Mouse (Mus musculus) lung, postnatal 25 days (tissue): ENCODE results near the gene Marcksl1.

ENCODE experiments used
- DNase-seq: peaks from one replicate; pipeline ENCODE4 v3.0.0; 2022; ENCODE audit warnings: low spot score

Marcksl1 gene

DNA sequence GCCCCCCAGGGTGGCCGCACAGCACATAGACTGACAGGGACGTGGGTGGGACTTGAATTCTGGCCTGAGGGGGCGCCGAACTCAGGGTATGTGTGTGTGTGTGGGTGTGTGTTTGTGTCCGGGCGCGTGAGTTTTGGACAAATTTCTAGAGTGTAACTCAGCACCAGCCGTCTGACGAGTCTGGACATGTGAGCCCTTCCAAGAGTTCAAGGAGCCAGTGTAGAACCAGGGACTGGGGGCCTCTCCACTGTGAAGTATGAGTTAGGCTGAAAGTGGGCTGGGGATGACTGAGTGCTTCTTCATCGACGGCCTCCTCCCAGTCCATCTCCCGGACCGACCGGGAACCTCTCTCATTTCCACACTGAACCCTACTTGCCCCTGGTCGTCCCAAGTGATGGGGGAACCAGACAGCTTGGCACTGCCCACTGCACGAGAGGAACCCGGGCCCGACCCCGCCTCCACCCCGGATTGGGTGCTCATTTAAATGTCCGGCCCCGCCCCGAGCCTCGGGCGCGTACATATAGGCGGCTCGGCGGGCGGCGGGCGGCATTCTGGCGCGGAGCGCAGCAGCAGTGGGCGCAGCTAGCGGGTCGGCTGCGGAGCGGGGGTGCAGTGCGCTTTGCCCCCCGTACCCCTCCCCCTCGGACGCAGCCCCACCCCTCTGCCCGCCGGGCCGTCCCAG is at the start of gene Marcksl1:
Gene Marcksl1, plus strand, starts transcription at position 496 of the 682 bp plus-strand sequence.
- DNase-seq: peak; percentile 88

DNA sequence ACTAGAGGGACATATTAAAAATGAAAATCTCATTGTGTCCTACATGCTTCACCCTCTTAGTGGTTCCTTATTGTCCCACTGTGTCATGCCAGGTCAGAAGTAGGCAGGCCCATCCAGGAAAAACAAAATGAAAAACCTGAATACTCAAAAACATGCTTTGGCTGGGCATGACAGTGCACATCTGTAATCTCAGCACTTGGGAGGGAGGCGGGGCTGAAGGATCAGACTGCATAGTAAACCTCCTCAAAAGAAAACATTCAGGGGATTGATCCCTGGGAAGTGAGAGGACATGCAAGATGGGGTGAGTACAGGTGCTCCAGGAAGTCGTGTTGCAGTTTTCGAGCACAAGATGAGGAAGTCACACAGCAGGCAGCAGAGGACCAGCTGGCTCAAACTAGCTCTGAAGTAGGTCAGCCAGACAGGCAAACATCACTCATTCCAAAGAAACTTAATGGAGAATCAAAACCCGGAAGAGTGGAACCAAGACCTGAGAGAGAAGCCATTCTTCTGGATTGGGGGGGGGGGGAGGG is 49.0 kb upstream of the Marcksl1 start:
- no peak for DNase-seq

DNA sequence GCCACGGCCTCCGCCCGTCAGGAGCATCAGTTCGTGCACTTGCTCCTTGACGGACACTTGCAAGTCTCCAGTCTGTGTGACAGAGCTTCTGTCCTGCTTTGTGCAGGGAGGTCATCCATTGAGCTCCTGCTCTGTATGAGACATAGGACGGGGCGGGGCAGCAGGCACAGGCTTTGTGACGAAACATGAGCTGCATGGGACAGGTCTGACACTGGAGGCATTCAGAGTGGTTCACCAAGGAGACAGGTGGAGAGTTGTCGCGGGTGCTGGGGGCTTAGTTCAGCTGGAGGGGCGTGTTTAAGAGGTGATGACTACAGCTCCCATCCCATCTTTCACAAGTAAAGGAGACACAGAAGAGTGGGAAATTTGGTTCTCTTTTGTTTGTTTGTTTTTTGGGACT is 37.3 kb upstream of the Marcksl1 start:
- DNase-seq: no peak

DNA sequence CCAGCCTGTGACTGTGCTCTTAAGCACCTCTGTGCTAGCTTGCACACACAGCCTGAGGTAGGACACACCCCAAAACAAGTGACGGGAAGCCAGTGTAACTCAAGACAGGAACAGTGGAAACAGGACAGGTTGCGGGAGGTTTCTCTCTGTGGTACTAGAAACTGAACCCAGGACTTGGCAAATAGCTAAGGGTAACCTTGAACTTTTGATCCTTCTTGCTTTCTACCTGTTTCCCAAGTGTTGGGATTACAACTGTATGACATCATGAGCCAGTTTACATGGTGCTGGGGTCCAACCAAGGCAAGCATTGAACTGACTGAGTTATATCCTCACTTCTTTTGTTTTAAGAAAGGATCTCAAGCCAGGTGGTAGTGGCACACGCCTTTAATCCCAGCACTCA is 33.5 kb upstream of the Marcksl1 start:
- no peak for DNase-seq

DNA sequence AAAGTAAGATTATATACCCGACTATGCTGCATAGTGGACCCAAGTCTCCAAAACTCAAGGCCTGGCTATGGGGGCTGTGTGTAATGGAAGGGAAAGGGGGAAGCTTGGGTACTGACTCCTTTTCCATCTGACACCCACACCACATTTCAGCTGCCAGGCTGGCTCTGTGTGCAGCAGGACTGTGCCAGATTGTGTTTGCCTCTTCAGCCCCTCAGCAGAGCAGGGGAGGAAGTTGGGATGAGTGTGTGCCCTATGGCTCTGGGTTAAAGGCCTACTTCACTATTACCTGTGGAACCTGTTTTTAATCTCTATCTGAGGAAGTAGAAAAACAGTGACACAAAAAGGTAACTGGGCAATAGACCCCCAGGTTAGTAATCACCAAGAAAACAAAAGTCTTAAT is 32.3 kb upstream of the Marcksl1 start:
- no peak for DNase-seq

DNA sequence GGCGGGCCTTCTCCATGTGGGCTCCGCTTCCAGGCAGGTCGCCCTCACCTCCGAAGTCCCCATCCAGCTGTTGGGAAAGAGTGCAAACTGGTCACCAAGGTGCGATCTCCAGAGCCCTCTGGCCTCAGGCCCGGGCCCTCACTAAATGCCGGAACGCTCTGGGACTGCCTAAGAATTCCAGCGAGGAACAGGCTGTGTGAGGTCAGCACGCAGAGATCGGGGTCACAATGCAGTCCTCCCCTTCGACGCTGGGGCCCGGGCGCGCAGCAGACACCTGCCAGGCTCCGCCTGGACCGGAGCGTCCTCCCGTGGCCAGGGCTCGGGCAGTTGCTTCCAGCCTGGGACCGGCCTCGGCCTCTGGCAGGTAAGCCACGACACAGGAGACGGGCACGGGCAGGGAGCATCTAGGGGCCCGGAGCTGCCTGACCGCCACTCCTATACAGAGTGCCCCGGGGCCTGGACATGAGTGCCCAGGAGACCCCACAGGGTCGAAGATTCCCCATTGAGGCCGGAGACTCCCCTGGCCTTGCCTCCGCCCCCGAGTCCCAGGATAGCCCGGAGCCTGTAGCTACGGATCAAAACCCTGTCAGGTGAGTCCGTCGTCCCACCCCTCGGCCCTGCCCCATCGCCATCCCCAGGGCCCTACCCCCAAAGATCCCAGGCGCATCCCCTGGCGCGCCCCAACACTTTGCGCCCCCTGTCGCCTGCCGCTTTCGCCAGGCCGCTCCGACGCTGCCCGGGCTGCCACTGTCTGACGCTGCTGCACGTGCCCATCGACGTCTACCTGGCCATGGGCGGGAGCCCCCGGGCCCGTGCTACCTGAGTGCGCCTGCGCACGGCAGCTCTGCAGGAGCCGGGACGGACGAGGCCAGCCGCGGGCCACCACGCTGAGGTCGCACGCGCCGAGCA is 22.2 kb upstream of the Marcksl1 start, which contains the start of the genes Tssk3 and Fam229a:
Gene Tssk3, minus strand, starts transcription at position 51 of the 909 bp plus-strand sequence.
Gene Fam229a, plus strand, starts transcription at position 219 of the 909 bp plus-strand sequence.
- DNase-seq: peak; percentile 66

DNA sequence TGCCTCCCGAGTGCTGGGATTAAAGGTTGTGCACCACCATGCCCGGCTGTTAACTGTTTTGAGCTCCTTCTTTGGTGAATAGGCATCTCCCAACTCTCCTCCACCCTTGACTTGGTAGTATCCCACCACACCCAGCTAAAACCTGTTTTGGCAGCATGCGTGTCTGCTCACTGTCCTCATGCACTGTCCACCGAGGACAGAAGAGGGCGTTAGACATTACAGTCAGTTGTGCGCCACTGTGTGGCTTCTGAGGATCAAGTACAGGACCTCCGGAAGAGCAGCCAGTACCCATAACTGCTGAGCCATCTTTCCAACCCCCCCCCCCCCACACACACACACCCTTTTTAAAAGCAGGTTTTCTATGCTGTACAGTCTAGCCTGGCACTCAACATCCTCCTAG is 18.7 kb upstream of the Marcksl1 start:
- no peak for DNase-seq

DNA sequence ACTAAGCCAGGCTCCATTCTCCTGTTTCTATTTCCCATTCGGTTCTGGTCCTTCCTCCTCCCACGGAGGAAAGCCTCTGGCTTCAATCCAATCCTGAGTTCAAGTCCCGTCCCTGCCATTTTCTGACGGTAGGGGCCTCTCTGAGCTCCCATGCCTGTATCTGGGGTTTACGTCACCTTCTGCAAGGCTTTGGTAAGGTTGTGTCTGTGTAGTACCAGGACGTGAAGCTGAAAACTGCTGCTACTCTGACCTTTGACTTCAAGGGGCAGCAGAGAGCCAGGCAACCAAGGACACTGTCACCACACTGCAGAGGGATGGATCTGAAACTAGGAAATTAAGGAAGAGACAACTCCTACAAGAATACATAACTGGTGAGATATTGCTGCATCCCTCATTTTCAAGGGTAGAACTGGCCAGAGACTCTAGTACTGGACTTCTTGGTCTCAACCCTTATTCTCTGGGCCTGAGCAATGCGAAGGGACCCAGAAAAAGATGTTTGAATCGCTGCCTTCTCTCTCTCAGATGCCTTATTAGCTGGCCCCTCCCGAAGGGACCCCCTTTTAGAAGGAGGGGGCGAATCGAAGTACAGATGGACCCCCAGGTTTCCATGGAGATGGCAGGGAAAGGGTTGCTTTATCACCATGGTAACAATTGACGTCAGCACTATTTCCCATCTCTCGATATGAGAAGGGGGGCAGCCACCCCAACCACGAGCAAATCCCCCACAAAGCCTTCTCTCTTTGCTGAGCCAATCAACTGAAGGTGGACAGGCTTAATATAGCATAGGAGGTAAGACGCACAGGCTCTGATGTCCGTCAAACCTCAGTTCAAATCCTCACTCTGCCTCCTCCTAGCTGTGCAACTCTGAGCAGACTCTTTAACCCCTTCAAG is 17.5 kb upstream of the Marcksl1 start:
- peak; percentile 25 for DNase-seq

DNA sequence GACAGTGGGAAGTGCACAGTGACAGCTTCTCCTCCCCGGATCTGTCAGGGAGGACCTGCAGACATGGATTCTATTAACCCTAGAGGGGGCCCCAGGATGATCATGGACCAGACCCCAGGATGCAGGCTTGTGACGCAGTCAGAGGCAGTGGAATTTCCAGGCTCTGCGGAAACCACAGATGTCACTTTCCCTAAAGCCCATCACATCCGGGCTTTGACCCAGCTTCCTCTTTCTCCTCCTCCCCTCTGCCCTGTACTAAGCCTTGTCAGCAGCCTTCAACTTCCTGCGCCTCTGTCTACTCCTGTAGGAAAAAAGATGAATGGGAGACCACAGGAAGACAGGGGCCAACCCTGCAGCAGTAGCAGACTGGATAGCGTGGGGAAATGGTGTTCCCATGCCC is 16.8 kb upstream of the Marcksl1 start:
- peak; percentile 49 for DNase-seq

DNA sequence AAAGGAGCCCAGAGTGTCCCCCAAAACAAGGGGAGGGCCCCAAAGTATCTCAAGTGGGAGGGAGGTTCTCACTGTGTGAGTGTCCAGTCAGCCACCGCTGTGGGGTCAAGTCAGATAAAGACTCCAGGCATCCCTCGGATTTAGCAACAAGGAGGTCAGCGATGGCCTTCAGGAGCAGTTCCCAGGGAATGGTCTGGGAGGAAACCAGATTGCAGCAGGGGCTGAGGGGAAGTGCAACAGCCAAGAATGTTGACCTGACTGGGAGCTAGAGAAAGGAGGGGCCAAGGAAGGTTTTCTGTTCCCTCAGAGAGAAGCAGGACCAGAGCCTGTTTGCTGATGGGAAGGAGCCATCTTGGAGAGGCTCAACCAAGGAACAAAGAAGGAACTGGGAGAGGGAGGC is 14.4 kb upstream of the Marcksl1 start:
- DNase-seq: no peak

DNA sequence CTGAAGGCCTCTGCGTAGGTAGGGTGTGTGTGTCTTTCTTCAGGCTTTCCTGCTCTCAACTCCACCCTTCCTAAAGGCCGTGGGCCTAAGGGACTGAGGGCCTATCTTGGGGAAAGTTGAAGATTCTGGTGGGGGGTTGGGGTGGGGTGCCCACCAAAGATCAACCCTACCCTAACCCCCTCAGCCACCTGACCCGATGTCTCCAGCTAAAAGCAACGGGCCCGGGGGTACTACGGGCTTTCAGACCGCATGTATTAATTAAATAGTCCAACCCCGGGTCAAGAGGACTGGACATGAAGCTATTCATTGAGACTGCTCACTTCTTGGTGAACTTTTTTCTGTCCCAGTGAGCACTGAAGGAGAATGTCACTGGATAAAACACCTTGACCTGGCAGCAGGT is 13.4 kb upstream of the Marcksl1 start:
- no peak for DNase-seq

DNA sequence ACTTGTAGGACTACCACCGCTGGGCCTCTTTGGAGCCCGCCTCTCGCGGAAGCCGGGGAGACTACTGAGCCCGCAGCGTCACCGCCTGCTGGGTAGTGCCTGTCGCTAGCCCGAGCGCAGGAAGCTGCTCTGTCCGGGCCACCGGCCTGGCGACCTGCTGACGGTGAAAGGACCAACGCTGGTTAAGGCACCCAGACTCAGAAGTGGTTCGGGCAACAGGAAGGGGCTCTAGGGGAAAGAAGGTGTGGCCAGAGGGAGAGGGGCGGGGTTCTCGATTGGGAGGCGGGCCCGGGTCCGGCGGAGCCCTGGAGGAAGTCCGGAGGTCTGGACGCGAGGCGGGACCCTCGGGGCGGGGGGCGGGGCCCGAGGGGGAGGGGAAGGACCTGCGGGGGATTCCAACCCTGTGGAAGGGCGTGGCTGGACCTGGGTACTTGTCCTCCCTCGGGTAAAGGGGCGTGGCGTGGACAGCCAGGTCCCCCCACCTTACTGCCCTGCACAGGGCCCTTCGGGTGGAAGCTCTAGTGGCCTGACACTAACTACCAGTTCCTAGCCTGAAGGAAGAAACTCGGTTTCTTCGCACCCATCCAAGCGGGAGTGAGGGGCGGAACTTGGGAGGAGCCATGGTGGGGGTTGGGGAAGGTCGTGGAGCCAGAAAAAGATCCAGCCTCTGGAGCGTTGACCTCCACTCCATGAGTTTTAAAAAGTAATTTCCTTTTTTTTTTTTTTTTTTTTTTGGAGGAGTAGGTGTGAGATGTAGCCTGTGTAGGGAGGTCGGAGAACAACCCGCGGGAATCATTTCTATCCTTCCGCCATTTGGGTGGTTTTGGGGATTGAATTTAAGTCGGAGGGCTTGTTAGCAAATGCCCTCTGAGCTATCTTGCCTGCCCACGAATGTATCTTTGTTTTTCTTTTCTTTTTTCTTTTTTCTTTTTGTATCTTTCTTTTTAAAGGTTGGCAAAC is 12.5 kb upstream of the Marcksl1 start:
- DNase-seq: peak; percentile 92

DNA sequence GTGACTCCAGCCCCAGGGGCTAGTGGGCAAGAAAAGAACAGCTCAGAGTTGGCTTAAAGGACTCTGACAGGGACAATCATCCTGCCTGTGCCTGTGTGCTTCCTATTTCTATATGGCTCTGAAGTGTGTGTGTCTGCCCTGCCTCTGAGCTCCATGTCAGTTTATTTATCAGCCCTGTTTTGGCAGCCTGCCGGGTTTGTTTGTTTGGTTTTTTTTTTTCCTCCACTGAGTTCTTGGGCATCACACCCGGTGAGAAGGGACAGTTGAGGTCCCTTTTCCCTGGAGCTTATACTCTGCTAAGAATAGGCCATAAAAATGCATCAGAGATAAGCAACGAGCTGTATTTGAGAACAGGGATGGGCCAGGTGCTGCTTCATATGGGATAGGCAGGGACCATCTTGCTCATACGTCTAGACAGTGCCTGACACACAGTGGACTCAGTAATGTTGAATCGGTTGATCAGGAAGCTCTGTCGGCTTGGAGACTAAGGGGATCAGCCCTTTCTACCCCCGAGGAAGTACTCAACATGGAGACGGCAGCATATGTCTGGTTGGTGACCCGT is 11.0 kb upstream of the Marcksl1 start:
- DNase-seq: no peak

DNA sequence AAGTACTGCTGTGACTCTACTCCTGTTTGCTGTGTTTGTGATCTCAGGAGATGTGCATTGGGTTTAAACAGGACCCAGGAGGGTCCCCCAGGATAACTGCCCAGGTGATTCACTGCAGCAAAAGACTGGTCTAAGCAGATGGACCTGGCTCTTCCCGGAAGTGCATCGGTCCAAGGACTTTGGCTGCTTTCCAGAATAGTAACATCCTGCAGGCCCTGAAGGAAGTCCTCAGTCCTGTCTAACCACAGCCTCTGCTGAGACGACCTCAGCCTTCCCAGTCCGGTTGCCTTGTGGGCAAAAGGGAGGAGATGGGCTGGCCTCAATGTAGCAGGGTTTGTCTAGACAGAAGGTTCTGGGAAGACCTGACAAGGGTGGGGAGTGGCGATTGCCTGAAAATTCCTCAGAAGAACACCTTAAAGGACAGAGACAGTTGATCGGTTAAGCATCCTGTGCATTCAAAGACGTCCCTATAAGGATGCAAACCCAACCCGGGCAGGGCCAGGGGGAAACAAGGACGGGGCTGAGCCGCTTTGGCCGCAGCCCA is 10.4 kb upstream of the Marcksl1 start:
- DNase-seq: no peak

DNA sequence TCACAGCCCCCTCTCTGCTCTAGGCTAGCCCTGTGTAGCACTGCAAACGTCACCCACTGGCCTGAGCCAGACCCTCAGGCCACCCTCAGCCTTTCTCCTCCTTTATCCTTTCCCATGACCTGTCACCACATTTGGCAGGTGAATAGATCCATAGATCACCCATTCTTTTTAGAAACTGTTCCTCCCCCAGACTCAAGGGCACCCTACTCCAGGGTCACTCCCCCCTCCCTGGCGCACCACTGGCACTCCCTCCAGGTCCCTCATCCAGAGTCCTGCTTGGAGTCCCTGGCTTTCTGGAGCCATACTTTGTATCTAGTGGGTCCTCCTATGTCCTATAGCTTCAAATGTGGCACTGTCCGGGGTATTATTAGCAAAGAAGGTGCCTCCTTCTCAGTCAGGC is 7.9 kb upstream of the Marcksl1 start:
- no peak for DNase-seq

DNA sequence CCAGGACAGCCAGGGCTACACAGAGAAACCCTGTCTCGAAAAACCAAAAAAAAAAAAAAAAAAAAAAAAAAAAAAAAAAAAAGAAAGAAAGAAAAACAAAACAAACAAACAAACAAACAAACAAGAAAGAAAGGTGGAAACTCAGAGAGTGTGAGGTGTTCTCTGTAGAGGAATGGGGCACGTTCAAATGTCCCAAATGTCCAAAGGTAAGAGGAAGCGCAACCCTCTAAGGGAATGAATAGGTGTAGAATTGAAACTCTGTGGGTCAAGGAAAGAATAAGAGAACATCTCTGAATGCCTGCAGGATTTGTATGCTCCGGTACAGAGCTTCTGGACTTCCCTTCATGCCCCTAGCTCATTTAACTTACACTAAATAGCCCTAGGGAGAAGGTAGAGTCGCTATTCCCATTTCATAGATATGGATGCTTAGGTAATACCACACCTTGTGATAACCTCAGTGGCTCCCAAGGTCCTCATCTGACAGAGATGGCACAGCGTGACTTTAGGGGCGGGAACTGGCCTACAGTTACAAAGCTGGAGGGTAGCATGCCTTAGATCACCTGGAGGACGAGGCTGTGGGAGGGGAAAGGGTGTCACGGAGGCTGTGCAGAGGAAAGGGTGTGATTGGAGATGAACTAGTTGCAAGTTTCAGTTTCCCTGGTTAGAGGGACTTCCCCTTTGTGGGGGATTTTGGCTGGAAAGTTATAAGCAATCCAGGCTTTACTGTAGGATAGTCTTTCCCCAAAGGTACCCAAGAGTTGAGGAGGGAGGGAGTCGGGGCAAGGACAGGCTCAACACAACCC is 5.7 kb upstream of the Marcksl1 start:
- DNase-seq: no peak

DNA sequence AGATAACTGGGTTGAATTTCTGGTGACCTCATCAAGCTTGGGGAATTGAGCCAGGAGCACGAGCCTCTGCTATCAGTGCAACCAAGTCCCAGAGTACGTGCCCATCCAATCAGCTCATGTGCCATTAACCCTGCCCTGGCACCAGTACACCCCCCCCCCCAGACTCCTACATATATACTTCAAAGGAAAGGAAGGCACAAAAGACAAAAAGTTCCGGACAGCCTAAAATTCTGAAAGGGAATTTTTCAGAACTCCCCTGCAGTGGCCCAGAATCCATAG is 5.2 kb upstream of the Marcksl1 start:
- no peak for DNase-seq

DNA sequence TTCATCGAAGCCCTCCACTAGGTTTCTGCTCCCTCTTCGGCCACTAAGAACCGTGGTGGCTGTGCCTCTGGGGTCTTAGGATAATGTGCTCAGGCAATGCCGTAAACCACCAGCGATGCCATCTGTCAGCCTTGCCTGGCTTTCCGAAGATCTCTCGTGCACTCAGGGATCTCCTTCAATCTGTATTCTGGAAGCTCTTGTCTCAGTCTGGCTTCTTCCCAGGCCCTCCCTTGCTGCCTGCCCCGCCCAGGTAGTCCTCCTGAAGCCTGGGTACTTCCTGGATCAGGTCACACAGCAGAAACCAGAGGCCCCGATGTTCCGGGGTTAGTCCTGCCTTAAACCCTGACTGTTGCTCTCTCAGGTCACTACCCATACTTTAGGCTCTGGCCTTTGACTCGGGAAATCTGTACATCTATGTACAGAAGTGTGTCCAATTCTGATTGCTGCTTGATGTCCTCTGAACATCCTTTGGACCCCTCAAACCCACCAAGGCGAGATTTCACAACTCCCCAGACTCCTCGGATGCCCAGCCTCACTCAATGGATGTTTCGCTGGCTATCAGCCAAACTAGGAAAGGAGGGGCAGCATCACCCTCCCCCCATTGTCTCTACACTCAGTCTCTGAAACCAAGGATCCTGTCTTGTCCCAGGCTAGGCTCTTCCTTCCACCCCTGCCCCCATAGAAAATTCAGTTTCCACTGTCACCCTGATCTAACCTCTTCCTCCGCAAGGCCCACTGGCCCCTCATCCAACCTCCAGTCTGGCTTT is 4.4 kb upstream of the Marcksl1 start:
- no peak for DNase-seq

DNA sequence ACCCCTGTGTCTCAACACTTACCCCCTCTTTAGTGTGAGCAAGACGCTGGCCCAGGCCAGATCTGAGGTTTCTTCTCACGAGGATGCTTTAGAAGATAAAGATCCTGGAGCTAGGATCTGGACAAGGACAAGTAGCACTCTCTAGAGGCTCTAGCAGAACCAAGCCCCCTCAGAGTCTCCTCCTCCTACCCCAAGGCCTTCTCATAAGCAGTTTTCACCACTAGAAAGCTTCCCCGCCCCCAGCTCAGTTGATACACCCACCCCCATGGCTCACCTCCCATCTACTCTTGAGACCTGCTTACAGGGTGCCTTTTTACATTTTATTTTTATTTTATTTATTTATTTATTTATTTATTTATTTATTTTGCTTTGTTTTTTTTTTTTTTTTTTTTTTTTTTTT is 3.7 kb upstream of the Marcksl1 start:
- no peak for DNase-seq
